Mouse (Mus musculus) cerebellum, adult 2 months (tissue): ENCODE measurements around the gene Tmco4.

Experiments
- CTCF ChIP-seq: fragments of 200-500 bp; IDR thresholded peaks from 2 replicates; pipeline ENCODE4 v1.5.1; 2011; ENCODE audit warnings: low read depth, mild to moderate bottlenecking, control low read depth, low read length, moderate library complexity, borderline replicate concordance; ENCODE audit not compliant: insufficient read depth
- POLR2A ChIP-seq: fragments of 200-500 bp; IDR thresholded peaks from 2 replicates; pipeline ENCODE4 v1.6.1; 2011; ENCODE audit warnings: low read length, control low read depth, borderline replicate concordance; ENCODE audit not compliant: insufficient read depth

GRCm38 (mm10) chr4:139043600-139043999 is 70.9 kb downstream of the Tmco4 start:
- TF ChIP-seq CTCF (no peak), POLR2A (no peak)
